Mouse (Mus musculus): ENCODE measurements around the gene Plac1.

DNA sequence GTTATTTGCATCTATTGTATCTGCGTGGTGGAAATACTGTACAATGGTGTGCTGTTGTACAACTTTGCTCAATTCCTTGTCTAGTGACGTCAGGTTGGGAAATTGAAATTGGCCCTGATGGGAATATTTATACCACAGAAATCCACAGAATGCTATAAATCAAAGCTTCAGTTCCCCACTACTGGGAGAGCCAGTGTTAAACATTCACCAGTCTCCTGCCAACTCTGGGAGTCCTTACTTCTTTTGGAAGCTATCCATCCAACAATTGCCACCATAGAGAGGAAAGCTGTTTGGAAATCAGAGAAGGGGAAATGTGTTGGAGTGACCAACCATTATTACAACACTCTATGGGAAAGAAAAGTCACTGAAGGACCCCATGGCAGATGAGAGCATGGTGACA lies 100.3 kb downstream of the Plac1 start:
- no peak for TF ChIP-seq POLR2A (IDR thresholded peaks at IDR 0.05; ENCODE audit: low read depth, low read length)
- TF ChIP-seq CTCF (IDR thresholded peaks at IDR 0.05; ENCODE audit: extremely low read depth, insufficient read depth, insufficient read length, insufficient replicate concordance), result no peak

Data from spleen, adult 2 months (tissue).